Mouse (Mus musculus): ENCODE results near the gene Qsox2. TPM values are rescaled to one million over a fixed set of nuclear protein-coding genes. Genes with fewer than 3 reads are reported as not detected.

Gene Qsox2
- 51.8 and 70.0 TPM in 2 replicates for polyA plus RNA-seq (2012; rRNA removed)

GRCm38 (mm10) chr2:26237290-26237782 is at the start of gene Qsox2:
Qsox2 (minus strand) TSS chr2:26237525.
- no peak for DNase-seq (ENCODE audit: low read depth)

DNA sequence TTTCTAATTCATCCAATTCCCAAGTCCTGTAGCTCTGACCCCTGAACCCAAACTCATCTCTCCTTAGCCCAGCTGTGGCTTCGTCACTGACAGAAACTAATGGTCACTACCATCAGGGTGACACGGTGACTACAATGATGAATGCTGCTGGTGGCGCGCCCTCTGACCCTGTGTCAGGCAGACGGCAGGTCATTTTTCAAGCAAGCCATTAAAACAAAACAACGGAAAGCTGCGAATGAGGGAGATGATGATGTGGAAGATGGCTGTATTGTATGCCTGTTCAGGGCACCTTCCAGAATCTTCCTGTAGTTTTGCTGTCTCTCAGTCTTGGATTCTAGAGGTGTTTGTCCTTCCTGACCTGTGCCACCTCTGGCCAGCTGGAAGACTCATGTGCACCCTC is 49.1 kb upstream of the Qsox2 start:
- no peak for DNase-seq (ENCODE audit: low read depth)

DNA sequence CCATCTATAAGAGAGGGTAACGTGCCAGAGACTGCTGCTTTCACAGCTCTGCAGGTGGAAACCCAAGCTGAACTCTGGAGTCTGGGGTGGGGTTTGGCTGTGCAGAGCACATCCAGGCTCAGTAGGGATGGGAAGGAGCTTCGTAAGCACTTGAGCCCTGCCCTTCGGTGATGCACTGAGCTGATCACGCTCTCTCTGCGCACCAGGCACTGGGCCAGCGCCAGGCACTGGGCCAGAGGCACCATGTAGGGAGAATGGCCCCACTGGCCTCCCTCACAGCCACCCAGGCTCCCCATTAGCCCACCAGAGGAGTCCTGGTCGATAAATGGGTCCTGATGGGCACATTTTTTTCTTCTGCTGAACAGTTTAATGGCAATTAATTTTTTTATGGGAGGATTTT is 48.5 kb upstream of the Qsox2 start:
- DNase-seq (ENCODE audit: low read depth) = no peak

DNA sequence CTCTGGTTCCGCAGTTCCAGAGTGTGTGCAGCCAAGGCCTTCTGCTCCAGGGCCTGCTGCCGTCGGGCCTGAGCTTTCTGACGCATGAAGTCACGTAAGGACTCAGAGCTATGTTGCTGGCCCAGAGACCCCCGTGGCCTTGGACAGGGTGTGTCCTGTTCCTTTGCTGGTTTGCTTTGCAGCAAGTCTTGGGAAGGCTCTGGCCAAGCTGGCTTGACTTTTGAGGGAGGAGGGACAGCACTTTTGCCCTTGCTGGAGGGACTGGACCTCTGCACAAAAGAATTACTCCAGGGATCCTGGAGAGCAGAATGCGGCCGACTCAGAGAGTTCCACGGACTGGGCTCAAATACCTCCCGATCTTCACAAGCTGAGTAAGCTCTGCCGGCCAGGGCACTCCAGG is 43.3 kb upstream of the Qsox2 start:
- DNase-seq (ENCODE audit: low read depth) = no peak

GRCm38 (mm10) chr2:26279712-26280111 is 42.4 kb upstream of the Qsox2 start:
- no peak for DNase-seq (ENCODE audit: low read depth)

GRCm38 (mm10) chr2:26273611-26274010 is 36.3 kb upstream of the Qsox2 start:
- no peak for DNase-seq (ENCODE audit: low read depth)

DNA sequence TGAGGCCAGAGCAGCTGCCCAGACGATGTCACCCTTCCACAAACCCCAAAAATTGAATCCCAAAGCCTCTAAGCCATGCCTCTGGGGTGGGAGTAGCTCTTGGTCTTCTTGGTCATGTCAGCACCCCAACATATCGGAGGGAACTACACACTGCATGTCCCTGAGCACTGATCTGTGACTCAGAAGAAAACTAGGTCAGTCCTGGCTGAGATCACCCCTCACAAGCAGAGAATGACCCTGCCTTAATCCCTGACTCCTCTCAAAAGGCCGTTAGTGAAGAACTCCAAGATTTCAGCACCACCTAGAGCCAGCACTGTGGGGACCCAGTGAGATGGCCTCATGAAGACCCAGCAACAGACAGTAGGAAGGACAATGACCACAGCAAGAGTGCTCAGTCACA is 30.9 kb upstream of the Qsox2 start:
- no peak for DNase-seq (ENCODE audit: low read depth)

DNA sequence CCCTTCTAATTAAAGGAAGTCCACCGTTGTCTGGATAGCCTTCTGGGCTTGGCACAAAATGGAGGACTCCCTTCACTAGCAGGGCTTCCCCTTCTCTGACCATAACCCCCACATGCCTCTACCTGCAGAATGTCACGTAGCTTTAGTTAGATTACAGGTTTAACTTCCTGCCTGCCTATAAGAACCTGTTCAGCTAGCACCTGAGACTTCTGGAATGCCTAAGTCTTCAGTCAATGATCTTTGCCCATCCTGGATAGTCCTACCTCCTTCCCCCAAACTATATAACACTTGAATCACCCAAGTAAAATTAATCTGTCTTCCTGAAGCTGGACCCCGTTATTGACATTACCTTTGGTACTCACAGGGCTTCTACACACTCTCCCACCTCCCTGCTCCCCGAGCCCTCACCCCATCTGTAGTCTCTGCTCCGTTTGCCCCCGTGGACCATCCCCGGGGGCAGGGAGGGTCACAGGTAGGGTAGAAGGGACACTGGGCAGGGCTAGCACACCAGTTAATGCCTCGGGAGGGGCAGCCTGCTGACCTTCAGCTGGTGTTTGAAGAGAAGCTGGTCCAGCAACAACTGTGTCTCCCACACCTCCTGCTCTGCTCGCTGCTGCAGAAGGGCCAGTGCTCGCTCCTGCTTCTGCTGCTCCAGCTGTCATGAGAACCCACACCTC is 28.9 kb upstream of the Qsox2 start:
- DNase-seq (ENCODE audit: low read depth) = no peak

DNA sequence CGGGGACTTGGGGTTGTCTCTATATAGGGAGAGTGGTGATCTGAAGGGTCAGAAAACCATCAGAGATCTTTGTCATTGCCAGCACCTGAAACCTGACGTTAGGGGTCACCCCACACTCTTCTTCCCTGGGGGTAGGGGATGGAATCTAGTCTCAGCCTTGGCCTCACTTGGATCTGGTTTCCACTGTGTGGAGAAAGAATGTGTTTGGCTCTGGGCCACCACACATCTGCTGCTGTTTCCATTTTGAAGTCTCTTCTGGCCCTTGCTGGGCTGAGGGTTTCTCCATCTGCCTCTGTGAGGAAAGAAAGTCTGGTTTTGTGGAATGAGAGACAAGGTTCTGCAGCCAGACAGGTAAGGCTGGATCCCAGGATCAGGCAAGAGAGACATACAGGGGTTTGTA is 27.8 kb upstream of the Qsox2 start:
- DNase-seq (ENCODE audit: low read depth) = no peak

- no peak for DNase-seq (ENCODE audit: low read depth)
Observed at GRCm38 (mm10) chr2:26264646-26265045, 27.3 kb upstream of the Qsox2 start.

DNA sequence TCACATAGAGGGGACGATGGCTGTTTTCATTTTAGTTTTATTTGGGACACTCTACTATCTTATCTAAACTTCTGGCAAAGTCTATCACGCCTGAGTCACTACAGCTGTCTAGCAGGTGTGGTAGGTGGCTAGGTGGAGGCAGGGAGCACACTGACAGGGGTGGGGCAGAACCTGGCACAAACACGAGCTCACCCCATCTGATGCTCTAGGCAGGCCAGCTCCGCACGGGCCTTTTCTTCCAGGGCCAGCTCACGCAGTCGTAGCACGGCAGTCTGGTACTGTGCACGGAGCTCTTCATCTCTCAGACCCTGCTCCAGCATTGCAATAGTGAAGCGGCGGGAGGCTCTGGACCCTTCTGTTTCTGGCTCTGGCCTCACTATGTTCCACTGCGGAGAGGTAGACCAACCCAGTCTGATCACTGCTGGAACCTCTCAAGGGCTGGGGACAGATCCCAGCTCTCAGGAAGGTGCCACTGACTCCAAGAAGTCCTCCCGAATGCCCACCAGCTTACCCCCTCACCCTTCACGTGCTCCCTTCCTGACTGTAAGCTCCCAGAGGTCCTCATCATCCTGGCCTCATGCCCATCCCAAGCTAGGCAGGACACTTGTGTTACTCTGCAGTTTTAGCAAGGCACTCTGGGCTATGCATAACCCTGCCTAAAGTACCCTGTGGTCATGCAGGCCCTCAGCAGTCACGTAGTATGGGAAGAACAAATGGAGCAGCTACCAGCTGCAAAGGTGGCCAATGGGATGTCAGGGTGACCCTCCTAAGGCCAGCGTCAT is 20.2 kb upstream of the Qsox2 start:
- no peak for DNase-seq (ENCODE audit: low read depth)

GRCm38 (mm10) chr2:26254816-26255215 is 17.5 kb upstream of the Qsox2 start:
- DNase-seq (ENCODE audit: low read depth) = no peak

DNA sequence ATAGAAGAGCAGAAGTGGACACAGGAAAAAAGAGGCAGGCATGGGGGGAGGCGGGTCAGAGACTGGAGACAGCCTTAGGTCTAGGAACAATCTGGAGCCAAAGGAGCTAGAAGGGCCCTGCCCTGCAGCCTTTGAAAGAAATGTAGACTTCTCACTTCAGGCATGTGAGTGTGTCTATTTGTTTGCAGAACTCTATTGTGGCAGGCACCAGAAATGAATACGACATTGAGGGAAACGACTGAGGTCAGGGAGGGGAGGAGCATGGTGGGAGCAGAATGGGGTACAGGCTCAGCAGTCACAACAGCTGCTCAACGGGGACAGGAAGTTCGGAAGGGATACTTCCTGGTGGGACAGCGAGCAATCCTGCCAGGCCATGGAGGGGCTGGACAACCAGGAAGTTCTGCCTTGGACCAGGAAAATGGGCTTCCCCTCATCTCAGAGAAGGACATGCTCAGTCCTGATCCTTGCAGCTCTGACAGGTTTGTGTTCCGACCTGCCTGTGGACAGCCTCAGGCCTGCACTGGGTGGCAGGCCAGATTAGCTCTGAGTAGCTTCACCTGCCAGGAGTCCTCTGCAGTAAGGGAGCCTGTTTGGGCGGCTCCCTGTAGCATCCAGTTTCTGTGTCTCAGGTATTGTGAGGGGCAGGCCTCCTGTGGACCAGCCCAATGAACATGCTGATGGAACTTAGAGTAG is 15.3 kb upstream of the Qsox2 start:
- DNase-seq (ENCODE audit: low read depth) = peak; percentile 42

DNA sequence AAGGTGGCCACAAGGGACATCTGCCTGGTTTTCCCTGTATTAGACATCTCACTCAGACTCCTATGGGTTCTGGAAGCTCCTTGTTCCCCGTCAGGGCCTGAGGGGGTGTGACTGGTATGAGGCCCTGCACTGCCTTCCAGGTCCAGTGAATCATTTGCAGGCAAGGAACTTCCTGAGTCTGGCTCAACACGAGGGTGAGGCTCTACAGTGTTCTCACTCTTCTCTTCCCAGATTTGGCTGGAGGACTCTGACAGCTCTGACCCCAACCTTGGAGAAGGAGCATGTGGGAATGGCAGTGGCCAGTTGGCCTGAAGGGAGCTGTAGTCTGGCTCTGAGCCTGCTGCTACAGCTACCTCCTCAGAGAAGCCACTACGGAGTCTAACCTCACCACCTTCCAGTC is 10.2 kb upstream of the Qsox2 start:
- DNase-seq (ENCODE audit: low read depth) = no peak

- DNase-seq (ENCODE audit: low read depth) = no peak
Observed at GRCm38 (mm10) chr2:26240841-26241240, 3.5 kb upstream of the Qsox2 start.

- no peak for DNase-seq (ENCODE audit: low read depth)
Observed at GRCm38 (mm10) chr2:26240330-26240729, 3.0 kb upstream of the Qsox2 start.

- no peak for DNase-seq (ENCODE audit: low read depth)
Observed at GRCm38 (mm10) chr2:26236681-26237289, 540 bp downstream of the Qsox2 start.

GRCm38 (mm10) chr2:26234771-26235170 is 2.6 kb downstream of the Qsox2 start:
- DNase-seq (ENCODE audit: low read depth) = no peak

DNA sequence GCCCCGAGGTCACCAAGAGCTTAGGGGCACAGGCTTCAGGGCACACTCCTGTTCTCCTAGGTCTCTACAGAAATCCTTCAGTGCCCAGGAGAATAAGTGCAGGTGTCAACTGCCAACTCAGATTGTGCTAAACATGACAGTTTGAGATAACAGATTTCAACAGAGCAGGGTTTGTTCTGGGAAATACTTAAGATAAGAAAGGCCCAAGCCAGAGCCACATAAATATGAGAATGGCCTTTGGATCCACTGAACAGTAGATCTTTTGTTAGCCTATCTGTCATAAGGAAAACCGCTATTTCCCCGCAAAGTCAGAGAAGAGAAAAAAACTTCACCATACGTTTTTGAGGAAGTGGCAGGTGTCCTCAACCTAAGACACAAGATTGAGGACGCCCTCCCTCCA is 3.1 kb downstream of the Qsox2 start:
- no peak for DNase-seq (ENCODE audit: low read depth)

DNA sequence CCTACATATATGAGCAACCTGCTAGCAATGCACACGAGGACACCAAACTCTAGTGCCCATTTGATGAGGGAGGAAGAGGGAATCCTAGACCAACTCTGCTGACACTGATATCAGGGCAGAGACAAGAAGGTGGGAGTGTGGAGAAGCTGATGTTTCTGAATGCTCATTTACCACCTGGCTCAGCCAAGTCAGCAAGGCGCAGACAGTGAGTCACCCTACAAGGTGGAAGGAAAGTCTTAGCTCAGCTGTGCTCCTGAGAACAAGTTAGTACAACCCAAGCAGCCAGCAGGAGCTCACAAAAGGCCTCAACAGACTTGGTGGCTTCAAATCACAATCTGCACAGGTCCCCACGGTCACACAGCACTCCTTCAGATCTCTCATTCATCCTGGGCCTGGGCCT is 6.0 kb downstream of the Qsox2 start:
- DNase-seq (ENCODE audit: low read depth) = no peak

GRCm38 (mm10) chr2:26230253-26230652 is 7.1 kb downstream of the Qsox2 start:
- no peak for DNase-seq (ENCODE audit: low read depth)

DNA sequence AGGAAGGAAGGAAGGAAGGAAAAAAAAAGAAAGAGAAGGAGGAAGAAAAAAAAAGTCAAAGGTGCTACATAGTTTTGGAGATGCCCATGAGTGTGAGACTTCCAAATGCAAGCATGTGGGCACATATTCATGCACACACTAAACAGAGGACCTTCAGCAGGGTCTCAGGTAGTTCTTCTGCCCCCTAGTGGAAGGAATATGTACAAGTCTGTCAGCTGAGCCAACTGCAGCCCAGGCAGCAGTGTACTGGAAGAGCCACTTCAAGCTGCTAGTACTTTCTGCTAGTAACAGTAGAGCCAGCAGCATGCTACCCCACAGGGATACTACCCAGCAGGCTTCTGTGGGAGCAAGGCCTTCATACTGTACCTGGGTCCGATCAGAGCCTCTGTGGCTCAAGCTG is 9.5 kb downstream of the Qsox2 start:
- DNase-seq (ENCODE audit: low read depth) = no peak
